Mouse (Mus musculus): ENCODE results near the gene Nuak1. TPM values are rescaled to one million over a fixed set of nuclear protein-coding genes. Genes with fewer than 3 reads are reported as not detected.

Gene Nuak1
- polyA plus RNA-seq, 1 experiment, result 84.1 TPM

GRCm38 (mm10) chr10:84338752-84339151 lies 101.6 kb downstream of the Nuak1 start:
- TF ChIP-seq CTCF (IDR thresholded peaks at IDR 0.05; ENCODE audit: borderline replicate concordance, insufficient read depth, low read length) (no peak), POLR2A (IDR thresholded peaks at IDR 0.05; ENCODE audit: low read depth, low read length) (no peak)
- Histone ChIP-seq H3K4me1 (ENCODE audit: control insufficient read depth, insufficient read depth, low read length) (peaks cover 9% of the 10 kb centered on the region), H3K4me3 (ENCODE audit: insufficient read depth, low read length) (no peak overlapping the region), H3K27ac (ENCODE audit: insufficient read depth, low read length) (peak overlapping the region; percentile 69)

DNA sequence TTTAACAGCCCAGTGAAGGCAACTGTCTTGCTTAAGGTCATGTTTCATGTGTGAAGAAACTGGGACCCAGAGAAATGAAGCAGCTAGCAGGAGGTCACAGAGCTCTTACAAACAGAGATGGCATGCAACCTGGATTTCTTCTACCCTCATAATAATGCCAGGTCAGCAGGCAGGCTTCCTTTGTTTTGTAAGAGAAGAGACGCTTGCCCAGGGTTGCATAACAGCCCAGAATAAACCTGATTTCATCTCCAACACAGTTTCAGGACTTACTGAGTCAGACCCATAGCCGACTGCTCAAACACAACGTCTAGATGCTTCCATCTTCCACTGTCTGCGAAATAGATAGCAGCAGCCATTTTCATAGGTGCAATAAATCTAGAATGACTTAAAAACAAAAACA lies 105.0 kb downstream of the Nuak1 start:
- no peak for TF ChIP-seq POLR2A (IDR thresholded peaks at IDR 0.05; ENCODE audit: low read depth, low read length)
- TF ChIP-seq CTCF (IDR thresholded peaks at IDR 0.05; ENCODE audit: borderline replicate concordance, insufficient read depth, low read length), result no peak
- Histone ChIP-seq H3K4me1 (ENCODE audit: control insufficient read depth, insufficient read depth, low read length) (peaks cover 7% of the 10 kb centered on the region), H3K4me3 (ENCODE audit: insufficient read depth, low read length) (no peak overlapping the region), H3K27ac (ENCODE audit: insufficient read depth, low read length) (no peak overlapping the region)

DNA sequence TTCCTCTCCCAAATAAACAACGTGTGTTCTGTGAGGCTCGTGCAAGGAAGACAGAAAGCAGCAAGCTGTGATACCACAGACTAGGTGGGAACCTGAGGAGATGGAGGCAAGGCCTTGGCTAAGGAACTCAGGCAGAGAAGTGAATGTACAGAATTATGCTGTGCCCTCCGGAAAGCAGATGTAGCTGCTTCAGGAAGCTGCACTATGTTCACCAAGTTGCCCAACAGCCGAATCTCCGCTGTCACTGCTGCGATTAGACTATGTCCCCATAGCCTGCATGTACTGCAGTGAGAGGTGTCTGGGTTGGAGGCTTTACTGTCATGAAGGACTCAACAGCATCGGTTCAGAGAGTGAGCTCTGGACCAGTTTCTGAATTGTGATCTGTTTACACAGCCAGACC lies 110.6 kb downstream of the Nuak1 start:
- Histone ChIP-seq H3K4me3 (ENCODE audit: insufficient read depth, low read length) (no peak overlapping the region), H3K27ac (ENCODE audit: insufficient read depth, low read length) (no peak overlapping the region), H3K4me1 (ENCODE audit: control insufficient read depth, insufficient read depth, low read length) (no peaks in the 10 kb centered on the region)
- TF ChIP-seq POLR2A (IDR thresholded peaks at IDR 0.05; ENCODE audit: low read depth, low read length) (no peak), CTCF (IDR thresholded peaks at IDR 0.05; ENCODE audit: borderline replicate concordance, insufficient read depth, low read length) (no peak)

DNA sequence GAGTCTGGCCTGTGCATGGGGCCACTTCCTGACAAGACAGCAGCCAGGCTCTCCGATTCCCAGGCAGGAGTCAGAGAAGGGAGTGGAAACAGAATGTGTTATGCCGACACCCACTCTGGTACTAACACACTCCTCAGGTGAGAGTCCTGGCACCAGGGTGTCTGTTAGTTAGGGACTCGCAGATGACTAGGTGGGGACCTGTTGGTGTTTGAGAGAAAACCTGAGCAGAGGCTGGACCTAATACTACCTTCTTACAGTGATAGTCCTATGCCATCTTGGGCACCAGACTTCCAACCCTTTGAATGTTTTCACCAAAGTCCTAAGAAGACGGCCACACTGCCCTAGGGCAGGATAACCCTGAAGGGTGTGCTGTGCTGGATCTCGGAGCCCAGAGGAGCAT lies 111.1 kb downstream of the Nuak1 start:
- no peak overlapping the region for H3K27ac ChIP-seq (ENCODE audit: insufficient read depth, low read length)
- H3K4me1 ChIP-seq (ENCODE audit: control insufficient read depth, insufficient read depth, low read length), result no peaks in the 10 kb centered on the region
- TF ChIP-seq CTCF (IDR thresholded peaks at IDR 0.05; ENCODE audit: borderline replicate concordance, insufficient read depth, low read length) (no peak), POLR2A (IDR thresholded peaks at IDR 0.05; ENCODE audit: low read depth, low read length) (no peak)
- no peak overlapping the region for H3K4me3 ChIP-seq (ENCODE audit: insufficient read depth, low read length)

DNA sequence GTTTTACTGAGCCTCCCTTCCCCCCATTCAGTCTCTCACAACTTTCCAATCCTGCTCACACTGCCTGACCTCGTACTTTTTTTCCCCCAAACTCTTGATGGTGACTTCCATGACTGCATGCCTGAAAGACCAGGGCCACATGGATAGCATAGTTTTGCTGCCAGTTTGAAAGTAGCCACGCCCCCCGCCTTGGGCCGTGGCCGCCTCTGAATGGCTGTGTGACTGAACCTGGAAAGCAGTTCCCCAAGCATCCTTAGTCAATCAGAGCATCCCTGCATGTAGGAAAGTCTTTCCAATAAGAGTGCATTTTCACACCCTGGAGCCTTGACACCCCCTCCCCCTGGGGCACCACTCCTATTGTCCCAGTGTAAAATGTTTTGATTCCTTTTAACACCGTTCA lies 116.4 kb downstream of the Nuak1 start:
- no peak for TF ChIP-seq POLR2A (IDR thresholded peaks at IDR 0.05; ENCODE audit: low read depth, low read length)
- no peak for TF ChIP-seq CTCF (IDR thresholded peaks at IDR 0.05; ENCODE audit: borderline replicate concordance, insufficient read depth, low read length)
- H3K4me1 ChIP-seq (ENCODE audit: control insufficient read depth, insufficient read depth, low read length), result no peaks in the 10 kb centered on the region
- H3K4me3 ChIP-seq (ENCODE audit: insufficient read depth, low read length), result no peak overlapping the region
- H3K27ac ChIP-seq (ENCODE audit: insufficient read depth, low read length), result peak overlapping the region; percentile 3; the same call in 1 of the 2 replicates

Other genes starting within 250 kb of the Nuak1 start
- 280 and 283 TPM in 2 replicates for gene Ckap4, start 93.5 kb upstream of the Nuak1 start, polyA plus RNA-seq (2011; ENCODE audit: insufficient read length, low read depth, missing spikeins)
- 6.7 and 8.4 TPM in 2 replicates for gene Tcp11l2, start 136.0 kb upstream of the Nuak1 start, polyA plus RNA-seq (2011; ENCODE audit: insufficient read length, low read depth, missing spikeins)
- 15.5 and 16.7 TPM in 2 replicates for gene Polr3b, start 181.7 kb upstream of the Nuak1 start, polyA plus RNA-seq (2011; ENCODE audit: insufficient read length, low read depth, missing spikeins)

All from embryonic fibroblast, embryonic 13.5 days (primary cell).